Mouse (Mus musculus) embryo, embryonic 10 days (tissue): ENCODE results near the gene Apol9a.

Source experiments
- DNase-seq: peaks from one replicate; pipeline ENCODE4 v3.0.0-alpha.2; 2015; ENCODE audit warnings: low spot score

The Apol9a gene

DNA sequence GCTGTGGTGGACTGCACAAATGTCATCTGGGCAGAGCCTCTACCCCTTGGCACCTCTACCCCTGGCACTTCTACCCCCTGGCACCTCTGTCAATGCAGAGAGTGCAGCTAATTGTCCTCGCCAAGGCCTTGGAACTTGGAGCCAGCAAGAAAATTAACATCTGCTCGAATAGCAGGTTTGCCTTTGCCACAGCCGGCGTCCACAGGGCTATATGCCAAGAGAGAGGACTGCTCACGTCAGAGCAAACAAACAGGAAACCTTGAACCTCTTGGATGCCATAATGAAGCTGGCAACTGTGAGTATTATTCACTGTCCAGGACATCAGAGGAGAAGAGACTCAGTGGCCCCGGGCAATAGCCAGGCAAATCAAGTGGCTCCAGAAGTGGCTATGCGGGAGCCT, 34.0 kb downstream of the Apol9a start:
- no peak for DNase-seq

DNA sequence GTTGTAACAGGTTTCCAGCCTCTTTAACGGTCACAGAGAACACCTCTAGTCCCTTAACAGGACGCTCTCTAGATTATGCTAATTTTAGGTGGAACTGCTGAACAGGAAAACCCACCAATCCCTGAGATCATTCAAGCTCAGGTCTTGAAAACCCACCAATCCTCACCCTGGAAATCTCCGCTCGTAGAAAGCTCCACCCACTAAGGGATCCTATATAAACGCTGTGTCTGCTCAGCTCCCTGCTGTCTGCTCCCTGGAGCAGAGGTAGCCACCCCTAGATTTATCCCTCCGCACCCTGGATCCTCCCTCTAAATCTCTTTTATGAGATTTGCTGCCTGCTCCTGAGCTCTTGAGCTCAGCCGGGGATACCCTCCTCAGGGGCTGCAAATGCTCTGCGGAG, 40.3 kb downstream of the Apol9a start:
- DNase-seq = no peak

DNA sequence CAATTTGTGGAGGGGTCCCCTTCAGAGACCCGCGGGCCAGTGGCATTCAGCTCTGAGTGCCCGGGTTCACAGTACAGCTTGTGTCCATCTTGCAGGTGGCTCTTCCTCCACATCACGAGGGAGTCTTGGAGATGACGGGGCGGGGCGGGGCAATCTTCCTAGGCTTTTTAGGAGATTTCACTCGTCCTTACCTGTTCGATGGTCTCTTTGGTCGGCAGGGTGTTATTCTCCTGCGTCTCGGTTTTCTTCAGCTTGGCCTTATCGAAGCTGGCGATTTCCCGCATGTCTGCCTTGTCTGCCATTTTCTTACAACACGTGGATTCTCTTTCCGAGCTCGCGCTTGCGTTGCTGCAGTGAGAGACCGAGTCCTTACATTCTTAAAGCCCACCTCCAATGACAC, 41.0 kb downstream of the Apol9a start:
- DNase-seq = no peak

DNA sequence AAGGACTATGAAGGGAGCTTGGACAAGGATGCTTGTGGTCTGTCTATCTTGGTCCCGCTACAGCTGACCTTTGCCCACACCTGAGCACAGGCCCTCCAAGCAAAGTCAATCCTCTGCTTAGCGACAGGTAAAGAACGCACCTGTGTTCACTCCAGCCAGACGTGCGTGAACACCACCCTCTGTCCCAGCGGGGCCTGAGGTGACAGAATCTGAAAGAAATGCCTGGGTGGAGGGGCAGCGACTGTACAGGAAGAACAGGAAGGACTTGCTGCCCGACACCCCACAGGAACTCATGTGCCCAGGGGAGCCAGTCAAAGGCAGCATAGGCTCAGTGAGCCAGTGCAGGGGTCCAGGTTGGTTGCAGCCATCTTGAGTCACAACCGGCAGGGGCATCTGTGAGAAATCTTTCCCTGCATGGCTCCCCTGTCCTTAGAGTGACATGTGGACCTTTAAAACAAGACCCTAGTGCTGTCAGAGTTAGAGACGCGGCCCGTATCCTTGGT, 42.1 kb downstream of the Apol9a start:
- no peak for DNase-seq

DNA sequence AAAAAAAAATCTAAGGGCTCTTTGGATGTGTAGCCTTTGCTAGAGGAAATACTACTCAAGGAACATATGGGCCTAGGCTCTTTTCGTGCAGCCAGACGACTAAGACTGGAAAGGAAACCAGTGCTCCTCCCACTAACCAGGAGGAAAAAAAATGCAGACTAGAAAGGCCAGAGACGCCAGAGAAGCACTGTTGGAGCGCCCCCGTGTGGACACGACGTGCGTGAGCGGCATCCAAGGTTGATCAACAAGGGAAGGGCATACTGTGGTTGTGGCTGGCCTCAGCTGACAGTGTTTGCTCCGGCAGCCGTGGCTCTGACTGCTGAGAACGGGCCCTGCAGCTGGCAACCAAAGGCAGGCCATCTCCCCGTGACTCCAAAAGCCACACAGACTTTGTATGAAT, 42.8 kb downstream of the Apol9a start:
- peak; percentile 98 for DNase-seq

DNA sequence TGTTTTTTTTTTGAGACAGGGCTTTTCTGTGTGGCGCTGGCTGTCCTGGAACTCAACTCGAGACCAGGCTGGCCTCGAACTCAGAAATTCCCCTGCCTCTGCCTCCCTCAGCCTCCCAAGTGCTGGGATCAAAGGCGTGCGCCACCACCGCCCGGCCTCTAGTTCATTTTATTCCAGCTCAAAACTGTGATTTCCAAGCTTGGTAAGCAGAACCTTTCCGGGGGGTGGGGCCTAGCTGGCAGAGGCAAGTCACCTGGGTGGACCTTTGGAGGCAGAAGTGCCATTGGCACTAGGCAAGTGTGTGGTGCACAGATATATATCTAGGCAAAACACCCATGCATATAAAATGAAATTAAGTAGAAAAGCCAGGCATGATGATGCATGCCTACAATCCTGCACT, 43.4 kb downstream of the Apol9a start:
- no peak for DNase-seq

DNA sequence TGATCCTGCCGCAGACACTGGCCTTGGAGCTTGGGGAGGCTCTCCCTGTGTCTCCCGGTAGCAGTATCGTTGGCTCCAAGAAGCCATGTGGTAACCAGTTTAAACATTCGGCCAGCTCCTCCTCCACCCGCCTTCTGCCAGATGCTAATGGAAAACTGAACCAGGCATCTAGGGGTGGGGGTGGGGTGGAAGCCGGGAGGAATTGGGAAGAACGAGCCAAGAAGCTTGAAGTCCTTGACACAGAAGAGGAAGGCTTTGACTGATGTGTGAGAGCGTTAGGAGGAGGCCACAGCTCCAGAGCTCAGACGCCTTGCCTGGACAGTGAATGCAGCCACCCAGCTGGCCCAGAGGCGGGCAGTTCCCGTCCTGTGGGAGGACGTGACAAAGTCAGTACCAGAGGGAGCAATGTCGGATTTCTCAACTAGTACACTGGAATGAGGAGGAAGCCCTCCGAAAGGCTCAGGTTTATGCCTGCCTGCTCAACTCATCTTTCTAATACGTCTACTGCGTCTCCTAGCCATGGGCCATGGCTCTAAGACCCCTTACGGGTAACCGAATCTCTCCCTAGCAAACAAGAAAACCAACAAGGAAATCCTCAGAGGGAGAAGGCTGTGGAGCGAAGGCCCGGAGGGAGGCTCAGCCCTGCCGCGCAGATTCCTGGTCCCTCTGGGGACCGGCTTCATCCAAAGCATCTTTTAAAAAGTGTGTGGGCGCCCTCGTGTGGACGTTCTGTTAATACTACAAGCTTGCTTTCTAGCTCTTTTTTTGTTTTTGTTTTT, 44.0 kb downstream of the Apol9a start:
- DNase-seq = peak; percentile 93

DNA sequence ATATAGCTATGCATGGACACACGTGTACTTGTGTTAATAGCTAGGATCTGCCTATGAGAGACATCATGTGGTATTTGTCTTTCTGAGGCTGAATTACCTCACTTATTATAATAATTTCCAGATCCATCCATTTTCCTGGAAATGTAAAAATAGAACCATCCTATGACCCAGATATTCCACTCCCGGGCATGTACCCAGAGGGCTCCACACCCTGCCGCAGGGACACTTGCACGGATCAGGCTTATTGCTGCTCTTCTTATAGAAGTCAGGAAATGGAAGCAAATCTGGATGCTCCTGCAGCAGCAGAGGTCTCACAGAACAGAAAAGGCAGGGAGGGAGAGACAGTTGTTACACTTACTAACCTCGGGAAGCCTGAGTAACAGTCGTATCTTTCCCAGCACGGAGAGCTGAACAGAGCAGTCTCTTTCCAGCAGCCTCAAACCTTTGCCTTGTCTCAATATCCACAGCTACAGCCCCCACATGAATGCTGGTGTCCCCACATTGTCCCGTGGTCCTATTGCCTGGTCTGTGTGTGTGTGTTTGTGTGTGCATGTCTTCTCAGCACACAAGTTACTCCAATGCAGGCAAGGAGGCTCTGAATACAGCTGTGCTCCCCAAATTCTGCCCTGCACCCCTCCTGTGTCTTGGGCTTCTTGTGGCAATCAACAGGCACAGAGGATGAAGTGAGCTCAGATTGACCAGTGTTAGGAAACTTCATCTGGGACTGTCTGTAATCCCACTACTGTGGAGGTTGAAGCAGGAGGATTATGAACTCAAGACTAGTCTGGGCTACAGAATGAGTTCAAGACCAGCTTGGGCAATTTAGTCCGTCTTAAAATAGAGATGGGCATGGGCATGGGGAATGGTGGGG, 45.0 kb downstream of the Apol9a start:
- DNase-seq = no peak

DNA sequence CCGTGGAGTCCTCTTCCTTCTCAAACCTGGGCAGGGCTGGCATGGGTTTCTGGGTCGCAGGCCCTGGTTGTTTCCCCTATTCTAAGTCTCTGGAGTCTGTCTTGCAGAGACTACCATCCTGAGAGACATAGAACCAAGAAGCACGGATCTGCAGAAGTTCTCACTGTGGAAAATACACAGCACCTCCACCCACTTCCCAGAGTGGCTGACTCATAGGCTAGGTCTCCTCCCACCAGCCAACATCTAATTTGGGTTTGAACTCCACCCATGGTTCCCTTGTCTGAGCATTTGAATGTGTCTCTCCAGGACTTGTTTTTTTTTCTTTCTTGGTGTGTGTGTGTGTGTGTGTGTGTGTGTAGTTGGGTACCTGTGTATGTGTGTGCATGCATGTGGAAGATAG, 46.9 kb downstream of the Apol9a start:
- no peak for DNase-seq

DNA sequence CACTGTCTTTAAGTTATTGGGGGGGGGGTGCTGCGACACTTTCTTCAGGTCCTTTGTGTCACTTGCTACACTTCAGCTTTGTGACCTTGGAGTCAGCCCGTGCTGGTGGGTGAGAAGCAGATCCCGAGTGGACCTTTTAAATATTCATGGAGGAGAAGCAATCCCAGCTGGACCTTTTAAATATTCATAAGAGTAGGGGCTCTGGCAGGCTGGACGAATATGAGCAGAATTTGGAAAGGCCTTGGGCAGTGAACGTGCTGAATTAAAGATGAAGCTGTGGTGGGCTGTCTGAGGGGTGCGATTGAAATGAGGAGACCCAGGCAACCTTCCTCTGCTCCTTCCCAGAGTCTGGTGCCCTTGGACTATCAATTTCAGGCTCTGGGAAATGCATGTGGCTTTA, 47.4 kb downstream of the Apol9a start:
- no peak for DNase-seq

DNA sequence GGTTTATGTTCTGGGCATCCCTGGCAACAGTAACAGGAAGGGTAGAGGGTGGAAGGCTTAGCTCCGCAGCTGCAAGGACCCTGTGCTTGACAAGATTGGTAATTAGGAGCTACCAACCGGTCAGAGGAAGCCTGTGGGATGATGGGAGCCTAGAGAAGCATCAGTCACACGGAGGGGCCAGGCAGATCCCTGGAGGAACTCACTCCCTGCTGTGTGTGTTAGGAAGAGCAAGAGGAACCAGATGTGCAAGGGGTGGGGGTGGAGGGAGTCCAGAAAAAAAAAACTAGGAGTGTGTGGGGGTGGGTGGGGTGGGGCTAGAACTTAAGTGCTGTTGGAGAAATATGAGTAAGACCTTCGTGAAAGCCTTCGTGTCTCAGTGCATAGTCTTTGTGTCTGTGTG, 48.0 kb downstream of the Apol9a start:
- no peak for DNase-seq

DNA sequence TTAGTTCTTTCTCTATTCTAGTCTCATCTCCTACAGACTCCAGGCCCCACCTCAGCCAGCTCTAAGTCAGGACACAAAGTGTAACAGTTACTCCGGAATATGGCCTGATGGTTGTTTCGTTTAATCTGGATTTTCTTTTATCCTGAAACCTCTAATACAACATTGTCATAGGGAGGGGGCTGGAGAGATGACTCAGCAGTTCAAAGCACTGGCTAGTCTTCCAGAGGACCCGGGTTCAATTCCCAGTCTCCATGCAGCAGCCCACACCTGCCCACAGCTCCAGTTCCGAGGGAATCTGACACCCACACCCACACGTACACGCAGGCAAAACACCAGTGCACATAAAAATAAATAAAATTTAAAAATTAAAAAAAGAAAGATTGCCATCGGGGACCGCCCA, 51.0 kb downstream of the Apol9a start:
- no peak for DNase-seq

DNA sequence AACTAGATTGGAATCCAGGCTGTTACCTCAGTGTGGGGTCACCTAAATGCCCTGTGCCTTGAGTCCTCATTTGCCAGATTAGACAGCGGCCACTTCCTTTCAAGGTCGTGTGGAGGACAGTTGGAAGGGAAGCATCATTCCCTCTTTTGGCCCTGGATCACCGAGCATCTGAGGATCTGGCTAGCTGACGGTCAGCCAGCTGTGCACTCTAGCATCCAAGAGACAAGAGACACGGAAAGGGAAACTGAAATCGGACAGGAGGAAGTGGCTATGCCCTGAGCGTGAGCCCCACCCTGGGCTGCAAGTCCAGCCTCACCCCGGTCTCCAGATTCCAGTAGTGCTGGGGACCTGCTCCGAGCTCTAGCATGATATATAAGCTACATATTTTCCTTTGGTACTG, 51.4 kb downstream of the Apol9a start:
- no peak for DNase-seq

DNA sequence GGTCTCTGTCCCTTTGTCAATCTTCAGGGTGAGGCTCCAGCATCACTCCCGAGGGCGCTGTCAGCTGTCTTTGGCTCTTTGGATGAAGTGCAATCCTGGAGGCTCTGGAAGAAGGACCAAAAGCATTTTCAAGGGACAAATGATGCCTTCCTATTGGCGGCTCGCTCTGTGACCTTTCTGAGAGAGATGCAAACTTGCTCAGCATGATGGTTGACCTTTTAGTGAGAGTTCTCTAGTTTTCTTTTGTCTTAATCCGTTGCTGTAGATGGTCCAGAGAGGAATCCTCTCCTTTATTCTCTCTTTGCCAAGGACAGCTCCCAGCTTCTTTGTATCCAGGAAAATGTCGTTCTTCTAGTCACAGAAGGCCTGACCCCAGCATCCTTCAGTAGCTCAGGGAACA, 51.9 kb downstream of the Apol9a start:
- no peak for DNase-seq

DNA sequence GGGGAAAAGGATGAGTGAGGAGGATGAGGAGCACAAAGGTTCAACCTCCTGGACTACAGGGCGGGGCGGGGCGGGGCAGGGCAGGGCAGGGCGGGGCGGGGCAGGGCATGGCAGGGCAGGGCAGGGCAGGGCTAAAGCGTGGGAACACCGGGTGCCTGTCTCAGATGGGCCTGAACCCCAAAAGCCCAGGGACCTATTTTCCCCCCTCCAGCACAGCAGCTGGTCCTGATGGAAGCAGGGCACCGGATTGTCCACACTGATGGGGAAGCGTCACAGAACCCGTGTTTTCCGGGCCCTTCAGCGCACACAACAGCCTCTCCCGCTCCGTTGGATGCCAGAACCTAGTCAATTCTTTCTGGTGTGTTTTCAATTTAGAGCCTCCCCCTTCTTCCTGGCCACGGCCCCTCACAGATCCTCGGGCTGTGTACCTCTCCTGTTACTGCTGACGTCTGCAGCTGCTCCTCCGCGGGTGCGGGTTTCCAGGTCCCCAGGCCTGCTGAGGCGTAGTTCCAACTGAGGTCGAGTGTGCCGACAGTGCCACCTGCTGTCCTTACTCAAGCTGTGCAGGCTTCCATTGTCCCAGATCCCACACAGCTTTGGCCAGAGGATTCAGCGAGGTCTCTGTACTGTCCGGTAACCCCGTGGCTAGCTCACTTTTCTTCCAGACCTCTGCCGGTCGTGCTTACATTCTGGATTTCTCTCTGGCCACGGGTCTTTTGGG, 52.5 kb downstream of the Apol9a start:
- DNase-seq = peak; percentile 98

DNA sequence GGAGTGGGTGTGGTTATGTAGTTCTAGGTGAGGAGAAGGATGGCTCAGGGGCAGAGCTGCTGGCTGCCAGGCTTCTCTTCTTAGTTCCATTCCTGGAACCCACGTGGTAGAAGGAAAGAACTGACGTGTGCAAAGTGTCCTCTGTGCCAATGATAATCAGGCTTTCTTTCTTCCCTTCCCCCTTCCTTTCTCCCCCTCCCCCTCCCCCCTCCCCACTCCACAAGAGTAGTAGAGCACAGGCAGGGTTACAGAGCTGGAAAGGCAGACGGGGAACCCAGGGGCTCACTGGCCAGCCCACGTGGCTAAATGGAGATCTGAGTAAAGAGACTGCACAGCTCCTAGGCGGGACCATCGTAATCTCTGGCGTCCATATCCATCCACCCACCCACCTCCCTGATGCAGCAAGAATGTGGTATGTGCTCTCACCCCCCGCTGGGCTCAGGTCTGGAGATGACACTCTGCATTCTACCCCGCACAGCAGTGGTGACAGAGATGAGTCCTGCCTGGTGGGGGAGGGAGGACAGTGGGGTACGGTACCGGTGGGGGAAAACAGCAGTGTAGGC, 54.6 kb downstream of the Apol9a start:
- DNase-seq = peak; percentile 52

DNA sequence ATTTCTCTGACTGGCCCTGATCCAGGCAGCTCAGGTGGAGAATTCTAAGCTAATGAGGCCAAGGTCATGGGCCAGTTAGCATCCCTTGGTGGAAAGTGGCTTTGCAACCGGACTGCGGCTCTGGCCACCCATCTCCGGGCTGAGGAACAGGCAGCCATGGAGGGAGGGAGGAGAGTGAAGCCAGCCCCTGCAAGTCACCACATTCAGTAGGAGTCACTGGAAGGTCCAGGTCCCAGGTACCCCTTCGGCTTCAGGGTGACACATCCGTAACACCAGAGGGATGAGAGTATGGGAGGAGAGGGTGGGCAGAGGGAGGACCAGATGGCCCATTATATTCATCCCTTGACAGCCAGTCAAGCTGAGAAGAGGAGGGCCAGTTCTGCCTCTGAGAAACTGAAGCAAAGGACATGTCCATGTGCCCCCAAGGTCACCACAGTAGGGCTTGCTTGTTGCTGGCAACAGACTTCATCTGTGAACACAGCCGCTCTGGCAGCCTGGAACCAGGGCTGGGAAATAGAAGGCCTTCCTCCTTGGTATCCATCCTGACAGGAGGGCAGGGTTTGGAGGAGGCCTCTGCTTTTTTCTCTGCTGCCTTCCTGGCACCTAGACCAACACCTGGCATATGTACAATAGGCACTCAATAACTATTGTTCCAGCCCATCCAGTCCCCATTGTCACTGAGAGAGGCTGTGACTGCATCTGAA, 55.9 kb downstream of the Apol9a start:
- DNase-seq = no peak

DNA sequence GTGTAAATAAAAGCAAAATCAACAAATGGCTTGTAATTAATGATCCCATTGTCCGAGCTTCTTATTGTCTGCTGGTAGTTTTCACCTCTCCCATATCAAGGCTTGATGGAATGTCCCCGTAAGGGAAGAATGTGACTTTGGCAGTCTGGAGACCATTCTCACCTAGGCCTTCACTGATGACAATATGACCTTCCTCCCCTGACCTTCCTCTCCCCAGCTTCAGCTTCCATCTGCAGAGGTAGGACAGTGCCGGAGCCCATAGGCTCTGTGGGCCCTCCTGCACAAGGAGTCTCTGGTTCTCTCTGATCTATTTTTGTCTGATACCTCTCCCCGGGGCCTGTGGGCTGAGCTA, 56.5 kb downstream of the Apol9a start:
- DNase-seq = no peak
